Mouse (Mus musculus): ENCODE data around the gene Gsdme. TPM values are rescaled to one million over a fixed set of nuclear protein-coding genes. Genes with fewer than 3 reads are reported as not detected.

Gene Gsdme
- polyA plus RNA-seq, 2 experiments, result 0.70 to 9.5 TPM

- Histone ChIP-seq H3K4me2 (ENCODE audit: low read depth) (no peak overlapping the region), H3K27me3 (ENCODE audit: control insufficient read depth, insufficient read depth, low read length) (no peaks in the 10 kb centered on the region), H3K9me3 (ENCODE audit: control insufficient read depth, low read length) (no peaks in the 10 kb centered on the region), H3K36me3 (replicated peaks; ENCODE audit: control insufficient read depth, insufficient read depth, low read depth) (no peaks in the 10 kb centered on the region), H3K27ac (no peak overlapping the region), H3K4me1 (replicated peaks; ENCODE audit: control insufficient read depth in 2 of 2, insufficient read depth in 2 of 2, low read length in 1 of 2) (peaks cover 0 to 4% of the 10 kb centered on the region in 2 experiments; a peak in 2 of 4 replicates), H3K9ac (replicated peaks) (no peak overlapping the region), H3K4me3 (ENCODE audit: insufficient read depth in 1 of 2, low read depth in 2 of 2, low read length in 2 of 2) (no peak overlapping the region)
- 13% methylated on average over 1 of the region's 1 CpGs for WGBS (ENCODE audit: insufficient replicate concordance)
- 0 out of 2 replicates have a peak, but pooled peaks have one; percentile 23 for ATAC-seq (ENCODE audit: insufficient read depth)
- DNase-seq (ENCODE audit: low read depth in 3 of 3, low spot score in 3 of 3), result peak; percentile 54 to 63 (median 59)
- TF ChIP-seq CTCF (IDR thresholded peaks at IDR 0.05; ENCODE audit: low read depth) (peak; percentile 89), EP300 (IDR thresholded peaks at IDR 0.05; ENCODE audit: low read depth) (no peak)
Measured at GRCm38 (mm10) chr6:50294128-50294527, 30.5 kb upstream of the Gsdme start.

- no peak overlapping the region for H3K9ac ChIP-seq (replicated peaks)
- TF ChIP-seq CTCF (IDR thresholded peaks at IDR 0.05; ENCODE audit: low read depth), result no peak
- no peak for TF ChIP-seq EP300 (IDR thresholded peaks at IDR 0.05; ENCODE audit: low read depth)
Measured at GRCm38 (mm10) chr6:50291650-50292049, 28.0 kb upstream of the Gsdme start.

GRCm38 (mm10) chr6:50286881-50287280 lies 23.2 kb upstream of the Gsdme start:
- DNase-seq (ENCODE audit: low read depth in 3 of 3, low spot score in 3 of 3) (no peak), ATAC-seq (ENCODE audit: insufficient read depth) (no peak)
- WGBS (ENCODE audit: insufficient replicate concordance), result 66% methylated on average over 3 of the region's 3 CpGs
- Histone ChIP-seq H3K36me3 (replicated peaks; ENCODE audit: control insufficient read depth, insufficient read depth, low read depth) (no peaks in the 10 kb centered on the region), H3K27me3 (ENCODE audit: control insufficient read depth, insufficient read depth, low read length) (no peaks in the 10 kb centered on the region), H3K27ac (no peak overlapping the region), H3K9me3 (ENCODE audit: control insufficient read depth, low read length) (no peaks in the 10 kb centered on the region), H3K9ac (replicated peaks) (no peak overlapping the region), H3K4me3 (ENCODE audit: insufficient read depth in 1 of 2, low read depth in 2 of 2, low read length in 2 of 2) (no peak overlapping the region), H3K4me2 (ENCODE audit: low read depth) (no peak overlapping the region), H3K4me1 (replicated peaks; ENCODE audit: control insufficient read depth in 2 of 2, insufficient read depth in 2 of 2, low read length in 1 of 2) (peaks cover 0 to 2% of the 10 kb centered on the region in 2 experiments; a peak in 1 of 4 replicates)
- TF ChIP-seq EP300 (IDR thresholded peaks at IDR 0.05; ENCODE audit: low read depth) (no peak), CTCF (IDR thresholded peaks at IDR 0.05; ENCODE audit: low read depth) (no peak)

More at GRCm38 (mm10) chr6:50291650-50292049, 28.0 kb upstream of the Gsdme start:
- no peak overlapping the region for H3K4me2 ChIP-seq (ENCODE audit: low read depth)
- H3K9me3 ChIP-seq (ENCODE audit: control insufficient read depth, low read length), result no peaks in the 10 kb centered on the region
- H3K27ac ChIP-seq, result no peak overlapping the region
- DNase-seq (ENCODE audit: low read depth in 3 of 3, low spot score in 3 of 3) (peak in 1 of 3 experiments; percentile 17), ATAC-seq (ENCODE audit: insufficient read depth) (no peak)
- WGBS (ENCODE audit: insufficient replicate concordance), result 5% methylated on average over 4 of the region's 4 CpGs
- H3K4me3 ChIP-seq (ENCODE audit: insufficient read depth in 1 of 2, low read depth in 2 of 2, low read length in 2 of 2), result no peak overlapping the region
- no peaks in the 10 kb centered on the region for H3K27me3 ChIP-seq (ENCODE audit: control insufficient read depth, insufficient read depth, low read length)
- peaks cover 0 to 4% of the 10 kb centered on the region in 2 experiments; a peak in 2 of 4 replicates for H3K4me1 ChIP-seq (replicated peaks; ENCODE audit: control insufficient read depth in 2 of 2, insufficient read depth in 2 of 2, low read length in 1 of 2)
- no peaks in the 10 kb centered on the region for H3K36me3 ChIP-seq (replicated peaks; ENCODE audit: control insufficient read depth, insufficient read depth, low read depth)

GRCm38 (mm10) chr6:50279642-50280041 lies 16.0 kb upstream of the Gsdme start:
- Histone ChIP-seq H3K27me3 (ENCODE audit: control insufficient read depth, insufficient read depth, low read length) (no peaks in the 10 kb centered on the region), H3K4me1 (replicated peaks; ENCODE audit: control insufficient read depth in 2 of 2, insufficient read depth in 2 of 2, low read length in 1 of 2) (no peaks in the 10 kb centered on the region), H3K9me3 (ENCODE audit: control insufficient read depth, low read length) (no peaks in the 10 kb centered on the region), H3K4me2 (ENCODE audit: low read depth) (no peak overlapping the region), H3K4me3 (ENCODE audit: insufficient read depth in 1 of 2, low read depth in 2 of 2, low read length in 2 of 2) (no peak overlapping the region), H3K36me3 (replicated peaks; ENCODE audit: control insufficient read depth, insufficient read depth, low read depth) (no peaks in the 10 kb centered on the region), H3K27ac (no peak overlapping the region), H3K9ac (replicated peaks) (no peak overlapping the region)
- DNase-seq (ENCODE audit: low read depth in 3 of 3, low spot score in 3 of 3) (no peak), ATAC-seq (ENCODE audit: insufficient read depth) (no peak)
- TF ChIP-seq EP300 (IDR thresholded peaks at IDR 0.05; ENCODE audit: low read depth) (no peak), CTCF (IDR thresholded peaks at IDR 0.05; ENCODE audit: low read depth) (no peak)
- 66% methylated on average over 7 of the region's 7 CpGs for WGBS (ENCODE audit: insufficient replicate concordance)

- Histone ChIP-seq H3K27ac (no peak overlapping the region), H3K36me3 (replicated peaks; ENCODE audit: control insufficient read depth, insufficient read depth, low read depth) (no peaks in the 10 kb centered on the region), H3K27me3 (ENCODE audit: control insufficient read depth, insufficient read depth, low read length) (no peaks in the 10 kb centered on the region), H3K4me2 (ENCODE audit: low read depth) (no peak overlapping the region), H3K9ac (replicated peaks) (no peak overlapping the region), H3K4me3 (ENCODE audit: insufficient read depth in 1 of 2, low read depth in 2 of 2, low read length in 2 of 2) (no peak overlapping the region), H3K4me1 (replicated peaks; ENCODE audit: control insufficient read depth in 2 of 2, insufficient read depth in 2 of 2, low read length in 1 of 2) (no peaks in the 10 kb centered on the region), H3K9me3 (ENCODE audit: control insufficient read depth, low read length) (no peaks in the 10 kb centered on the region)
- ATAC-seq (ENCODE audit: insufficient read depth) (no peak), DNase-seq (ENCODE audit: low read depth in 3 of 3, low spot score in 3 of 3) (no peak)
- no peak for TF ChIP-seq CTCF (IDR thresholded peaks at IDR 0.05; ENCODE audit: low read depth)
- TF ChIP-seq EP300 (IDR thresholded peaks at IDR 0.05; ENCODE audit: low read depth), result no peak
- WGBS (ENCODE audit: insufficient replicate concordance), result 60% methylated on average over 4 of the region's 4 CpGs
Measured at GRCm38 (mm10) chr6:50273947-50274346, 10.3 kb upstream of the Gsdme start.

All from liver, embryonic 14.5 days (tissue).